Mouse (Mus musculus): ENCODE data around the gene Foxp1.

DNA sequence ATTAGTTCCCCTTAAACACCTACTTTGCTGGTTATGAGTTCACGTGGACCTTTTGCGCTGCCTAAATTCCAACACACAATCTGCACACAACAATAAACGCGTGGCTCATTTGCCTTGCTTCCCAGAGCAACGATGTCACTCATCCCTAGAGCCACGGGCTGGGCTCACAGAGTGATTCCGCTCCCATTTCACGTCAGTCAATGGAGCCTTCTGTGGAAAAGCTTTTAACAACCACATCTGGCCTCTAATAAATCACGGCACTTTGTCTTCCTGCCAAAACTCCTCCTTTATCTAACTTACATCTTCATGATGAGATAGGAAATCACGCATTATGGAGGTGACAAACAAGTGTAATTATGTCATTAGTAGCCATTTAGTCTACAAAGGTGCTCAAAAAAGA lies 174.7 kb downstream of the Foxp1 start:
- no peak for TF ChIP-seq GATA1 (IDR thresholded peaks at IDR 0.05; ENCODE audit: borderline replicate concordance, low read length)
- TF ChIP-seq FLI1 (IDR thresholded peaks at IDR 0.05; ENCODE audit: low read length) = no peak
